Mouse (Mus musculus): Measurements from ENCODE around the gene Mrps5. TPM values are rescaled to one million over a fixed set of nuclear protein-coding genes. Genes with fewer than 3 reads are reported as not detected.

Gene Mrps5
- polyA plus RNA-seq (2012; ENCODE audit: low replicate concordance) = 94.3 and 104 TPM in 2 replicates

DNA sequence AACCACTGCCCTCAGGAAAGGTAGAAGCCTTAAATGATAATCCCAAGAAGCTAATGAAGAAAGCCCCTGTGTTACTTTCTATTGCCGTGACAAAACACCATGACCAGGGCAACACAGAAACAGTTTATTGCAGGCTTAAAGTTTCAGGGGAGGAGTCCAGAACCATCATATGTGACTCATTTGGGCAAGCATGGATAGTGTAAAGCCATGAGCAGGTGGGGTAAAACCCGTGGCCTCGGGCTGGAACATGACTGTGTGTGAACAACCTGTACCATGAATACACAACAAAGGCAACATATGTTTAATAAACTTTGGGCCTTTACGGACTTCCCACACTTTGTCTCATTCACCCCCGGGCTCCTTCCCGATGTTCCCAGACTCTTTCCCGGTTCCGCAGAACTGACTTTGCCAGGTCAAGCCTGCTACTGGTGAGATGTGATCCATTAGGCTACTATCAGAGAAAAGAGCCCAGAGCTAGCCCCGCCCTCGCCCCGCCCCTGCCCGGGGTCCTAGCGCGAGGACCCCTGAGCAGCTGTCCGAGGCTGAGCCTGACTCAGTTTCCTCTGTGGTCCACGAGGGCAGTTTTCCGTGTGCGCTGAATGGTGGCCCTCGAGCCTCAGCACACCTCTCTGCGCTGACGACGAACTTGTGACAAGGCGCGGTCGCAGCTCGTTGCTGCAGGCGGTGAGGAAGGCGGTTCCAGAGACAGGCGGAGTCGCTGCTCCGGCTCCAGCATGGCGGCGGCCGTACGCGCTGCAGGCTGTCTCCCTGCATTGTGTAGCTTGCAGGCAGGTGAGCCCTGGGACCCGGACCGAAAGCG is at the start of gene Mrps5, which contains the start of gene Zfp661:
Mrps5 (plus strand) TSS at position 529 of the 820 bp plus-strand sequence.
Zfp661 (minus strand) TSS at position 401 of the 820 bp plus-strand sequence.

DNA sequence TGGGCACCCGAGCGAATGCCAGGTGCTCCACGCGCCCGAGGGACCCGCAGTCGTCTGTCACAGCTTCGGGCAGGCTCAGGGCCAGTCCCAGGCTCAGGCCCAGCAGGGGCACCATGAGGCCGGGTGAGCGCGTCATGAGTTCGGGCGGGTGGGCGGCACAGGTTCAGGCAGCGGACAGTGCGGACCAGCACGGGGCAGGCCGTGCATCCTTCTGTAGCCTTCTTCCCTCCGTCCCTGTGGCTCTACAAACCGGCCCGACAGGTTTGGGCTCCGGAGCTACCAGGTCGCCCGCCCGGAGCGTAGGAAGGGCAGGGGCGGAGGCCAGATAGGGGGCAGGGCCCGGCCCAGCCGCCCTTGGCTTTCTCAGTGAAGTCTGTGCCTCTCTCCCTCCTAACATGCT is 45.8 kb upstream of the Mrps5 start, which contains the start of gene Prom2:
Prom2 (minus strand) TSS at position 283 of the 400 bp plus-strand sequence.

DNA sequence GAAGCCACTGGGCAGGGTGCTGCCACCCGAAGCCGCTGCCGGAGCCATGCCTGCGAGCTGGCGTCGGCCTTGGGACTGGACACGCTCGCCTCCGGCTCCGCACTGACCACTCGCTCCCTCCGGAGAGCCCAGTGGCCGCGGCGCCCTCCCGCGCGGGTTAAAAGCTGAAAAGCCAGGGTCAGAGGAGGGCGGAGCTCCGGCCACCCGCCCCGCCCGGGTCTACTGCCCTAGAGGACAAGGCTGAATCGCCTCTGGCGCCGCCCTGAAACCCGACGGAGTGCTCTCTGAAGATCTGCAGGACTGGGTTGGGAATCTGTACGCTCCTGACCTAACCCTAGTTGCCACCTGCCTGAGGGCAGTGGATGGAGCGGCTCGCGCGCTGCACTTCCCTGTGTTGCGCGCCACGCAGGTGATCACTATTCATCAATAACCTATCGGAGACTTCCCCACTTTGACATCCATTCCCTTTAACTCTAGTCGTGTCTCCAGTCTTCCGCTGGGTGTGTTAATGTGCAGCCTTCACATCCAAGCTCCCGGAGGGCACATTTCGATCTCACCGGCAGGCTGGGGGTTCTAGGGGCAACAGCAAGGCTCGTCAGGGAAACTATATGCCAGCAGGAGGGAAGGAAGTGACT is 69.2 kb downstream of the Mrps5 start, which contains the start of gene Mal:
Mal (minus strand) TSS at position 610 of the 635 bp plus-strand sequence.

Other genes starting within 250 kb of the Mrps5 start
- not detected in 2 replicates for gene Astl, start 248.6 kb upstream of the Mrps5 start, polyA plus RNA-seq (2012; ENCODE audit: low replicate concordance)
- gene Adra2b, start 224.0 kb upstream of the Mrps5 start, polyA plus RNA-seq (2012; ENCODE audit: low replicate concordance) = 0.05 and 0.15 TPM in 2 replicates
- 0.15 TPM in 2 replicates for gene Gpat2, start 162.0 kb upstream of the Mrps5 start, polyA plus RNA-seq (2012; ENCODE audit: low replicate concordance)
- gene Fahd2a, start 142.7 kb upstream of the Mrps5 start, polyA plus RNA-seq (2012; ENCODE audit: low replicate concordance) = 15.9 and 24.4 TPM in 2 replicates
- 0.36 and 0.48 TPM in 2 replicates for gene Kcnip3, start 65.1 kb upstream of the Mrps5 start, polyA plus RNA-seq (2012; ENCODE audit: low replicate concordance)
- not detected in 2 replicates for gene Prom2, start 45.8 kb upstream of the Mrps5 start, polyA plus RNA-seq (2012; ENCODE audit: low replicate concordance)
- gene Zfp661, start 128 bp upstream of the Mrps5 start, polyA plus RNA-seq (2012; ENCODE audit: low replicate concordance) = 0.23 and 0.36 TPM in 2 replicates
- 3.0 TPM in 1 of 2 replicates, not detected in the other for gene Mal, start 69.5 kb downstream of the Mrps5 start, polyA plus RNA-seq (2012; ENCODE audit: low replicate concordance)
- 0.08 TPM in 1 of 2 replicates, not detected in the other for gene Mall, start 142.7 kb downstream of the Mrps5 start, polyA plus RNA-seq (2012; ENCODE audit: low replicate concordance)
- 0.37 and 0.83 TPM in 2 replicates for gene Nphp1, start 201.7 kb downstream of the Mrps5 start, polyA plus RNA-seq (2012; ENCODE audit: low replicate concordance)
- gene Mtln, start 205.3 kb downstream of the Mrps5 start, polyA plus RNA-seq (2012; ENCODE audit: low replicate concordance) = 74.1 and 76.5 TPM in 2 replicates
- 0.46 and 8.9 TPM in 2 replicates for gene Bub1, start 244.6 kb downstream of the Mrps5 start, polyA plus RNA-seq (2012; ENCODE audit: low replicate concordance)